Mouse (Mus musculus) E14TG2a.4 (cell line): Measurements from ENCODE around the gene Ak7.

Experiments
- CTCF ChIP-seq: conservative IDR thresholded peaks from 2 replicates; pipeline ENCODE4 v1.5.1; 2014; ENCODE audit warnings: low read length
- POU5F1 ChIP-seq: IDR thresholded peaks from 2 replicates; pipeline ENCODE4 v1.6.1; 2014; ENCODE audit warnings: low read length, borderline replicate concordance

GRCm38 (mm10) chr12:105695848-105696247 lies 9.9 kb upstream of the Ak7 start:
- TF ChIP-seq CTCF = no peak
- no peak for TF ChIP-seq POU5F1
